Mouse (Mus musculus) intestine, embryonic 16.5 days (tissue): ENCODE data around the gene Eftud2. TPM values are rescaled to one million over a fixed set of nuclear protein-coding genes. Genes with fewer than 3 reads are reported as not detected.
A peak's percentile ranks its signal among the peaks of the same experiment; 100 is the strongest.

Experiments used
- ATAC-seq: fragments of 200-750 bp; cut with Nextera tagmentation; 2 replicates; pipeline ENCODE4 v1.8.0; 2017; ENCODE audit warnings: moderate TSS enrichment, moderate library complexity
- H3K27ac ChIP-seq: fragments of 300-500 bp; sonication (generic); 2 replicates; pipeline ENCODE4 v1.5.1; 2014; ENCODE audit warnings: mild to moderate bottlenecking, low read length
- H3K27me3 ChIP-seq: fragments of 300-500 bp; sonication (generic); replicated peaks from 2 replicates; pipeline ENCODE4 v1.6.1; 2014; ENCODE audit warnings: low read length, control low read depth, mixed read lengths; ENCODE audit not compliant: control insufficient read depth, insufficient read depth
- H3K36me3 ChIP-seq: fragments of 300-500 bp; sonication (generic); 2 replicates; pipeline ENCODE4 v1.6.1; 2014; ENCODE audit warnings: low read length, control low read depth; ENCODE audit not compliant: control insufficient read depth, insufficient read depth
- H3K4me1 ChIP-seq: fragments of 300-500 bp; sonication (generic); 2 replicates; pipeline ENCODE4 v1.6.1; 2014; ENCODE audit warnings: low read length, control low read depth, mixed read lengths; ENCODE audit not compliant: control insufficient read depth, insufficient read depth
- H3K4me2 ChIP-seq: fragments of 300-500 bp; sonication (generic); 2 replicates; pipeline ENCODE4 v1.6.1; 2014; ENCODE audit warnings: low read depth, low read length, control low read depth
- H3K4me3 ChIP-seq: fragments of 300-500 bp; sonication (generic); 2 replicates; pipeline ENCODE4 v1.5.1; 2014; ENCODE audit warnings: mild to moderate bottlenecking, low read length
- H3K9ac ChIP-seq: fragments of 300-500 bp; sonication (generic); 2 replicates; pipeline ENCODE4 v1.6.1; 2014; ENCODE audit warnings: low read depth, low read length
- H3K9me3 ChIP-seq: fragments of 300-500 bp; sonication (generic); 2 replicates; pipeline ENCODE4 v1.6.1; 2016; ENCODE audit warnings: low read length, control low read depth; ENCODE audit not compliant: control insufficient read depth
- WGBS: fragments of 180-500 bp; shearing (Covaris S2); extraction: QIAGEN DNeasy Blood & Tissue Kit; methylation state at CpG from one replicate; pipeline ENCODE4 v1.1.7; 2014; 5-methylcytosine and 5-hydroxymethylcytosine counted together
- polyA plus RNA-seq: library from polyadenylated mRNA; unstranded; fragments of >200 nt; fragmentation: Nextera tagmentation; extraction: Ambion mirVana; gene quantifications from 2 replicates; pipeline ENCODE4 v1.2.1, GENCODE M21; 2015

Gene Eftud2
- polyA plus RNA-seq, 1 experiment from 2014 or later, result 140 TPM

- Histone ChIP-seq H3K27ac (peak overlapping the region; percentile 98), H3K9ac (peak overlapping the region; percentile 92), H3K9me3 (no peaks in the 10 kb centered on the region), H3K4me1 (0 out of 2 replicates have a peak, but pooled peaks cover 2% of the 10 kb centered on the region), H3K27me3 (0 out of 2 replicates have a peak, but pooled peaks cover 2% of the 10 kb centered on the region), H3K36me3 (no peaks in the 10 kb centered on the region), H3K4me2 (peak overlapping the region; percentile 93), H3K4me3 (peak overlapping the region; percentile 79)
- 1% methylated on average over 68 of the region's 92 CpGs for WGBS
- peak; percentile 59 for ATAC-seq
Observed at GRCm38 (mm10) chr11:102818121-102819020, 62.4 kb downstream of the Eftud2 start.

DNA sequence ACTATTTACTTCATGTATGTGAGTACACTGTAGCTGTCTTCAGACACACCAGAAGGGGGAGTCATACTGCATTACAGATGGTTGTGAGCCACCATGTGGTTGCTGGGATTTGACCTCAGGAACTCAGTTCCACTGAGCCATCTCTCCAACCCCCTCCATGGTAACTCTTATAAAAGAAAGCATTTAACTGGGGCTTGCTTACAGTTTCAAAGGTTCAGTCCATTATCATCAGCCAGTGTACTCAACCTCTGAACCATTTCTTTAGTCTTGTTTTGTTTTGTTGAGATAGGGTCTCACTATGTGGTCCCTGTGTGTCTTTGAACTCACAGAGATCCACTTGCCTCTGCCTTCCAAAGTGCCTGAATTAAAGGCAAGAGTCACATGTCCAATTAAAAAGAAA, 65.9 kb downstream of the Eftud2 start:
- H3K9me3 ChIP-seq, result no peaks in the 10 kb centered on the region
- H3K27me3 ChIP-seq, result 0 out of 2 replicates have a peak, but pooled peaks cover 2% of the 10 kb centered on the region
- no peak overlapping the region for H3K9ac ChIP-seq
- 0 out of 2 replicates have a peak, but pooled peaks cover 2% of the 10 kb centered on the region for H3K4me1 ChIP-seq
- no peak for ATAC-seq
- no peaks in the 10 kb centered on the region for H3K36me3 ChIP-seq
- H3K4me3 ChIP-seq, result no peak overlapping the region
- H3K27ac ChIP-seq, result no peak overlapping the region
- H3K4me2 ChIP-seq, result no peak overlapping the region

GRCm38 (mm10) chr11:102810721-102811485, 69.9 kb downstream of the Eftud2 start:
- Histone ChIP-seq H3K27ac (no peak overlapping the region), H3K27me3 (no peaks in the 10 kb centered on the region), H3K4me1 (0 out of 2 replicates have a peak, but pooled peaks cover 2% of the 10 kb centered on the region), H3K4me3 (no peak overlapping the region), H3K9me3 (no peaks in the 10 kb centered on the region), H3K4me2 (no peak overlapping the region), H3K9ac (no peak overlapping the region), H3K36me3 (no peaks in the 10 kb centered on the region)
- WGBS, result 44% methylated on average over 4 of the region's 4 CpGs
- ATAC-seq, result no peak

- Histone ChIP-seq H3K9ac (no peak overlapping the region), H3K36me3 (no peaks in the 10 kb centered on the region), H3K27ac (no peak overlapping the region), H3K27me3 (no peaks in the 10 kb centered on the region), H3K4me2 (no peak overlapping the region), H3K9me3 (no peaks in the 10 kb centered on the region), H3K4me1 (no peaks in the 10 kb centered on the region), H3K4me3 (no peak overlapping the region)
- ATAC-seq, result no peak
- WGBS, result 62% methylated on average over 5 of the region's 5 CpGs
Observed at GRCm38 (mm10) chr11:102808246-102808645, 72.5 kb downstream of the Eftud2 start.

DNA sequence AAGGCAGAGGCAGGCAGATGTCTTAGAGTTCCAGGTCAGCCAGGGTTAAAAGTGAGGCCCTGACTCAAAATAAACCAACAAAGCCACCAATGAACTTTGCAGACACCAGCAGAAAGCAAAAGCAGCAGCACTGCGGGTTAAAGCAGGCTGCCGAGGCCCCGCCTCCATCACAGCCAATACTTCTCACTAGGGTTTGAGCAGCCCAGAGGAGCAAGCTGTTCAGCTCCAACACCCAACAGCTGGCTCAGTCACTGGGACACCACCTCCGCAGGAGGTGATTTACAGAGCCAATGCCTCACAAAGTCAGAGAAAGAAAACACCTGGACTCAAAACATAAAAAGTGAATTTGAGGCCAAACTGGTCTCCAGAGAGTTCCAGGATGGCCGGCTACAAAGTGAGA, 77.3 kb downstream of the Eftud2 start:
- Histone ChIP-seq H3K9me3 (no peaks in the 10 kb centered on the region), H3K9ac (no peak overlapping the region), H3K4me1 (no peaks in the 10 kb centered on the region), H3K4me2 (no peak overlapping the region), H3K4me3 (no peak overlapping the region), H3K36me3 (no peaks in the 10 kb centered on the region), H3K27ac (no peak overlapping the region), H3K27me3 (no peaks in the 10 kb centered on the region)
- WGBS, result 62% methylated on average over 5 of the region's 5 CpGs
- no peak for ATAC-seq

DNA sequence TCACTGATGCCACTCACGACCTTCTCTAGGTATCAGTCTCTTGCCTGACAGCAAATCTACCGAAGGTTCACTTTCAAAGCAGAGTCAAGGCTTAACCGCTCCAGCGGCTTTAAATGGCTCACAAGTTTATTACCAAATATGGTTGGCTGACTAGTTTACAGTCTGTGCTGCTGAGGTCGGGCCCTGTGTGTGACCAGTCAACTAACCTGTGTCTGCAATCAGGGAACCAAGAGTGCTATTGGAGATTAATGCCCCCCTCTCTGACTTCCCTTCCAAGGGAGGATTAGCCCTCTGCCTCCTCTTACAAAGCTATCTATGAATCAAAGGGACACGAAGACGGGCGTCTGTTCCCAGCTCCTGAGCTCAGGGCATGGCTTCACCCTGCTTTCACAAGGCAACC, 86.6 kb downstream of the Eftud2 start:
- no peak overlapping the region for H3K9ac ChIP-seq
- ATAC-seq, result no peak
- H3K9me3 ChIP-seq, result no peaks in the 10 kb centered on the region
- H3K4me3 ChIP-seq, result no peak overlapping the region
- H3K27ac ChIP-seq, result no peak overlapping the region
- H3K4me1 ChIP-seq, result peaks cover 7% of the 10 kb centered on the region; the same call in 1 of the 2 replicates
- no peak overlapping the region for H3K4me2 ChIP-seq
- no peaks in the 10 kb centered on the region for H3K27me3 ChIP-seq
- H3K36me3 ChIP-seq, result no peaks in the 10 kb centered on the region
- 42% methylated on average over 8 of the region's 8 CpGs for WGBS

DNA sequence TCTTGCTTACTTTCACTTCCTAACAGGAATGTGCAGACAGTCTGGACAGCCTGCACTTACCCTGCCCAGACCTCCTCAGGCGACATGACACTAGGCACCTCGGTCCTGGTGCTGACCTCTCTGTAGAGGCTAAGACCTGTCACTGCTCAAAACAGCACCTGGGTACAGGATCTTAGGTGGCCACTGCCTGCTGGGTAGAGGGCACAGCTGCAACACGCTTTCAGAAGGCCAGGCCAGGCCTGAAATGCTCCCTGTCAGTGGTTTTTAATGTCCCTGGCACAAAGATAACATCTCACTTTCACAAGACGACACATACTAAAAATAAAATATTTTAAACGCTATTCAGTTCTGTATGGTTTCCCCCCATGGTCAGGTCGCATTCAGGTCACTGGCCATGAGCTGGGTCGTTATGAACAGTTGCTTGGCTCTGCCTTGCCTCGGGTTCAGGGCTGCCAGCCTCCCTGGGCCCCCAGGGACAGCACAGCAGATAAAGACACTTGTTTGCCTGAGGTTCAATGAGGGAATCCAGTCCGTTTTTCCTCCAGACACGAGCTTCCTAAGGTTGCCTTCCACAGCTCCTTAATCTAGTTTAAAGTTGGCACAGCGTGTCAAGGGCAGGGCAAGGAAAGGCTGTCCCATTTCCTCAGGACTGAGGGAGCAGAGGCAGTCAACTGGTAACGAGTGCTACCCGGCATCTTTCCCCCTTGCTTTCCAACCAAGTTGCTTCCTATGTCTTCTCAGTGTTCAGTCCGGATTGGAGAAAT, 88.9 kb downstream of the Eftud2 start:
- Histone ChIP-seq H3K4me1 (peaks cover 7% of the 10 kb centered on the region; the same call in 1 of the 2 replicates), H3K36me3 (no peaks in the 10 kb centered on the region), H3K27me3 (no peaks in the 10 kb centered on the region), H3K9ac (0 out of 2 replicates have a peak overlapping the region, but pooled peaks have one; percentile 12), H3K9me3 (no peaks in the 10 kb centered on the region), H3K4me3 (no peak overlapping the region), H3K4me2 (no peak overlapping the region), H3K27ac (0 out of 2 replicates have a peak overlapping the region, but pooled peaks have one; percentile 24)
- ATAC-seq, result no peak
- WGBS, result 45% methylated on average over 14 of the region's 14 CpGs
